Mouse (Mus musculus) ovary, postnatal 36 days (tissue): ENCODE data around the gene Ankrd44.

Experiments
- DNase-seq: peaks from one replicate; pipeline ENCODE4 v3.0.0; 2022; ENCODE audit warnings: low spot score, mixed read lengths

Ankrd44 gene

GRCm38 (mm10) chr1:54809811-54810549, 116.2 kb downstream of the Ankrd44 start:
- DNase-seq = no peak

- DNase-seq = no peak
Observed at GRCm38 (mm10) chr1:54809098-54809490, 117.1 kb downstream of the Ankrd44 start.

GRCm38 (mm10) chr1:54808401-54809097, 117.6 kb downstream of the Ankrd44 start:
- DNase-seq = no peak

- no peak for DNase-seq
Observed at GRCm38 (mm10) chr1:54807832-54808231, 118.4 kb downstream of the Ankrd44 start.

GRCm38 (mm10) chr1:54806116-54806850, 119.9 kb downstream of the Ankrd44 start:
- DNase-seq = no peak

GRCm38 (mm10) chr1:54804406-54804805, 121.8 kb downstream of the Ankrd44 start:
- DNase-seq = no peak

GRCm38 (mm10) chr1:54802703-54803102, 123.5 kb downstream of the Ankrd44 start:
- peak; percentile 7 for DNase-seq

GRCm38 (mm10) chr1:54801256-54801655, 124.9 kb downstream of the Ankrd44 start:
- DNase-seq = no peak

GRCm38 (mm10) chr1:54799421-54799820, 126.8 kb downstream of the Ankrd44 start:
- DNase-seq = no peak

GRCm38 (mm10) chr1:54798415-54798814, 127.8 kb downstream of the Ankrd44 start:
- no peak for DNase-seq

- no peak for DNase-seq
Observed at GRCm38 (mm10) chr1:54794709-54795108, 131.5 kb downstream of the Ankrd44 start.

- no peak for DNase-seq
Observed at GRCm38 (mm10) chr1:54791406-54791805, 134.8 kb downstream of the Ankrd44 start.

- DNase-seq = no peak
Observed at GRCm38 (mm10) chr1:54789327-54789960, 136.7 kb downstream of the Ankrd44 start.

GRCm38 (mm10) chr1:54788337-54788736, 137.8 kb downstream of the Ankrd44 start:
- DNase-seq = no peak

GRCm38 (mm10) chr1:54778151-54778550, 148.0 kb downstream of the Ankrd44 start:
- no peak for DNase-seq

- no peak for DNase-seq
Observed at GRCm38 (mm10) chr1:54777104-54777503, 149.1 kb downstream of the Ankrd44 start.

- DNase-seq = no peak
Observed at GRCm38 (mm10) chr1:54776116-54776515, 150.1 kb downstream of the Ankrd44 start.

- no peak for DNase-seq
Observed at GRCm38 (mm10) chr1:54772843-54773242, 153.3 kb downstream of the Ankrd44 start.

GRCm38 (mm10) chr1:54771471-54771870, 154.7 kb downstream of the Ankrd44 start:
- no peak for DNase-seq

- DNase-seq = no peak
Observed at GRCm38 (mm10) chr1:54767221-54767620, 159.0 kb downstream of the Ankrd44 start.

GRCm38 (mm10) chr1:54765632-54766238, 160.5 kb downstream of the Ankrd44 start:
- DNase-seq = no peak
